Comparison of ENCODE assay signal across 8 mouse cellular contexts in the genomic region with DNA sequence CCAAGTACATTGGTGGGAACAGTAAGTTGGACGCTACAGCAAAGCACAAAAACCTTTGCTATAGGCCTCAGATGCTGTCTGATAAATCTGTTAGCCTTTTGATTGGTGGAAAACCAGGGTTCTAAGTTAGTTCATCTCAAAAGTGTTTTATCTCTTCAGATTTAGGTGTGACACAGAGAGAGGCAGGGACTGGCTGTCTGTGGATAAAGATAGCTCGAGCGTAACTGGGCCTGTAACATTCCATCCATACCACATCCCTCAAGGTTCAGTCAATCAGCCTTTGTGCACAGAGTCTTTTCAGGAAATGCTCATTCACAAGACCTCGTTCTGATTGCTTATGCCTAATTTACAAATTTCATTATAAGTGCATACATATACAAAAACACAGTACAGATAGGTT. TPM values are rescaled to one million over a fixed set of nuclear protein-coding genes. Genes with fewer than 3 reads are reported as not detected.
DNase-seq lines count a peak whose midpoint lies in the region; ATAC-seq and TF ChIP-seq lines count a peak whose summit lies in the region.

No protein-coding gene starts in this region.

- no peak overlapping the region for H3ac ChIP-seq in myocyte (ENCODE audit: control insufficient read depth, insufficient read length)

- 0 out of 2 replicates have a peak overlapping the region, but pooled peaks have one; percentile 31 for H3K27ac ChIP-seq in limb, embryonic 12.5 days
- H3K27ac ChIP-seq in limb, embryonic 10.5 days: no peak overlapping the region
- H3K27ac ChIP-seq in embryonic facial prominence, embryonic 15.5 days (replicated peaks): no peak overlapping the region; the same call in 1 of the 2 replicates
- no peak overlapping the region for H3K27ac ChIP-seq in hindbrain, embryonic 16.5 days (ENCODE audit: low read depth, low read length)

- intact Hi-C loops in left cerebral cortex, postnatal 10 days (cut with DNase I): no loop called here

- H3K4me1 ChIP-seq in limb, embryonic 12.5 days (replicated peaks): peaks cover 30% of the 10 kb centered on the region
- H3K4me1 ChIP-seq in limb, embryonic 10.5 days: peaks cover 17% of the 10 kb centered on the region
- peaks cover 28% of the 10 kb centered on the region for H3K4me1 ChIP-seq in embryonic facial prominence, embryonic 15.5 days
- H3K4me1 ChIP-seq in hindbrain, embryonic 16.5 days (ENCODE audit: control insufficient read depth, insufficient read depth, low read depth, low read length): peaks cover 23% of the 10 kb centered on the region

- 47% methylated on average over 4 of the region's 4 CpGs for WGBS in limb, embryonic 12.5 days
- 49% methylated on average over 4 of the region's 4 CpGs for WGBS in limb, embryonic 10.5 days
- 20% methylated on average over 4 of the region's 4 CpGs for WGBS in embryonic facial prominence, embryonic 15.5 days
- WGBS in hindbrain, embryonic 16.5 days: 22% methylated on average over 4 of the region's 4 CpGs

- no peak for ATAC-seq in limb, embryonic 12.5 days (ENCODE audit: insufficient number of reproducible peaks, insufficient read depth, low FRiP score, low TSS enrichment, low read depth)
- ATAC-seq in embryonic facial prominence, embryonic 15.5 days (ENCODE audit: insufficient number of reproducible peaks, low FRiP score, low TSS enrichment, low read depth): no peak
- ATAC-seq in hindbrain, embryonic 16.5 days: no peak

- no peak overlapping the region for H3K9ac ChIP-seq in limb, embryonic 12.5 days (replicated peaks)
- H3K9ac ChIP-seq in embryonic facial prominence, embryonic 15.5 days: no peak overlapping the region
- H3K9ac ChIP-seq in hindbrain, embryonic 16.5 days (ENCODE audit: low read depth, low read length): no peak overlapping the region

- H3K79me2 ChIP-seq in myocyte (ENCODE audit: control insufficient read depth, insufficient read depth): peaks cover 81% of the 10 kb centered on the region

- TF ChIP-seq POLR2A in myocyte (IDR thresholded peaks at IDR 0.05; ENCODE audit: insufficient read length, low read depth): no peak

- no peaks in the 10 kb centered on the region for H3K36me3 ChIP-seq in limb, embryonic 12.5 days
- H3K36me3 ChIP-seq in limb, embryonic 10.5 days: peaks cover 10% of the 10 kb centered on the region; the same call in 1 of the 2 replicates
- no peaks in the 10 kb centered on the region for H3K36me3 ChIP-seq in embryonic facial prominence, embryonic 15.5 days
- no peaks in the 10 kb centered on the region for H3K36me3 ChIP-seq in hindbrain, embryonic 16.5 days (ENCODE audit: control insufficient read depth, insufficient read depth, low read length)
- H3K36me3 ChIP-seq in myocyte (ENCODE audit: control insufficient read depth, insufficient read depth): peaks cover 3% of the 10 kb centered on the region

- peak overlapping the region; percentile 21 for H3K4me2 ChIP-seq in limb, embryonic 12.5 days
- peak overlapping the region; percentile 17; the same call in 1 of the 2 replicates for H3K4me2 ChIP-seq in embryonic facial prominence, embryonic 15.5 days (replicated peaks)
- peak overlapping the region; percentile 16; the same call in 1 of the 2 replicates for H3K4me2 ChIP-seq in hindbrain, embryonic 16.5 days (ENCODE audit: low read length)
- H3K4me2 ChIP-seq in myocyte (ENCODE audit: low read depth): peak overlapping the region; percentile 70

- H3K4me3 ChIP-seq in limb, embryonic 12.5 days (replicated peaks): no peak overlapping the region
- H3K4me3 ChIP-seq in limb, embryonic 10.5 days: no peak overlapping the region
- H3K4me3 ChIP-seq in embryonic facial prominence, embryonic 15.5 days (replicated peaks): no peak overlapping the region
- no peak overlapping the region for H3K4me3 ChIP-seq in hindbrain, embryonic 16.5 days (ENCODE audit: low read length)
- no peak overlapping the region for H3K4me3 ChIP-seq in myocyte

- H3K9me3 ChIP-seq in limb, embryonic 12.5 days: no peaks in the 10 kb centered on the region
- H3K9me3 ChIP-seq in limb, embryonic 10.5 days (replicated peaks): no peaks in the 10 kb centered on the region
- H3K9me3 ChIP-seq in embryonic facial prominence, embryonic 15.5 days (replicated peaks): no peaks in the 10 kb centered on the region
- H3K9me3 ChIP-seq in hindbrain, embryonic 16.5 days (ENCODE audit: control insufficient read depth, low read length): no peaks in the 10 kb centered on the region

- DNase-seq in limb, embryonic 10.5 days (ENCODE audit: low spot score): no peak
- DNase-seq in left cerebral cortex, postnatal 10 days (ENCODE audit: extremely low spot score in 1 of 2, low spot score in 2 of 2): no peak
- DNase-seq in urinary bladder, postnatal 10 days (ENCODE audit: low spot score): no peak
- DNase-seq in layer of hippocampus, postnatal 25 days (ENCODE audit: extremely low spot score in 1 of 2, low spot score in 1 of 2): no peak

- no peaks in the 10 kb centered on the region for H3K27me3 ChIP-seq in limb, embryonic 12.5 days
- no peaks in the 10 kb centered on the region for H3K27me3 ChIP-seq in limb, embryonic 10.5 days (ENCODE audit: low read depth, poor library complexity, severe bottlenecking)
- H3K27me3 ChIP-seq in embryonic facial prominence, embryonic 15.5 days: no peaks in the 10 kb centered on the region
- no peaks in the 10 kb centered on the region for H3K27me3 ChIP-seq in hindbrain, embryonic 16.5 days (replicated peaks; ENCODE audit: control insufficient read depth, insufficient read depth, low read length)
- H3K27me3 ChIP-seq in myocyte (ENCODE audit: control insufficient read depth, insufficient read depth, insufficient read length): no peaks in the 10 kb centered on the region

TF ChIP-seq in myocyte, 11 proteins besides CTCF, POLR2A, EP300 and RAD21:
- TF ChIP-seq TCF3 (IDR thresholded peaks at IDR 0.05; ENCODE audit: insufficient read length, low read depth): no peak
- TF ChIP-seq USF1 (IDR thresholded peaks at IDR 0.05; ENCODE audit: low read depth): no peak
- no peak for TF ChIP-seq CEBPB (IDR thresholded peaks at IDR 0.05; ENCODE audit: insufficient read depth, poor library complexity, severe bottlenecking)

RNA-seq across cellular contexts. Expression of gene 4921524J17Rik, which starts 3.4 kb away (rescaled TPM):
- 53.5 TPM in 2 replicates for polyA plus RNA-seq in limb, embryonic 12.5 days (2016; fragmentation: Nextera tagmentation; extraction: Ambion mirVana)
- polyA plus RNA-seq in limb, embryonic 10.5 days (2016; fragmentation: Nextera tagmentation; extraction: Ambion mirVana): 41.4 and 44.1 TPM in 2 replicates
- 47.9 and 50.8 TPM in 2 replicates for polyA plus RNA-seq in embryonic facial prominence, embryonic 15.5 days (2015; fragmentation: Nextera tagmentation; extraction: Ambion mirVana)
- 39.2 and 40.2 TPM in 2 replicates for polyA plus RNA-seq in hindbrain, embryonic 16.5 days (2015; fragmentation: Nextera tagmentation; extraction: Ambion mirVana)
- 12.3 TPM for polyA plus RNA-seq in myocyte (2012; fragmentation: generic; extraction: Trizol)
- total RNA-seq in left cerebral cortex, postnatal 10 days (2021): 10 to 100 TPM; 17.2 to 17.3 TPM
- total RNA-seq in layer of hippocampus, postnatal 25 days (2021): 10 to 100 TPM; 17.3 to 19.8 TPM

RNA-seq across cellular contexts. Expression of gene Mylk3, which starts 43.1 kb away (rescaled TPM):
- polyA plus RNA-seq in limb, embryonic 12.5 days (2016; fragmentation: Nextera tagmentation; extraction: Ambion mirVana): 2.2 and 2.4 TPM in 2 replicates
- polyA plus RNA-seq in limb, embryonic 10.5 days (2016; fragmentation: Nextera tagmentation; extraction: Ambion mirVana): 0.93 TPM in 2 replicates
- polyA plus RNA-seq in embryonic facial prominence, embryonic 15.5 days (2015; fragmentation: Nextera tagmentation; extraction: Ambion mirVana): 4.0 and 4.4 TPM in 2 replicates
- polyA plus RNA-seq in hindbrain, embryonic 16.5 days (2015; fragmentation: Nextera tagmentation; extraction: Ambion mirVana): 0.19 and 0.66 TPM in 2 replicates
- 3.7 TPM for polyA plus RNA-seq in myocyte (2012; fragmentation: generic; extraction: Trizol)
- 1 to 10 TPM in 1 of 2 experiments, under 1 TPM in 1; 0.49 to 2.4 TPM for total RNA-seq in left cerebral cortex, postnatal 10 days (2021)
- total RNA-seq in layer of hippocampus, postnatal 25 days (2021): 1 to 10 TPM; 2.2 to 2.4 TPM

Comparison
In these comparisons a context has a peak if more than half of its experiments do, and no peak if none do; other contexts are left out.
1. H3K4me2 ChIP-seq: peak in every context shown above with its lines; median percentile 70 in myocyte; 21 in limb, embryonic 12.5 days; 17 in embryonic facial prominence, embryonic 15.5 days; 16 in hindbrain, embryonic 16.5 days.